Mouse (Mus musculus) left cerebral cortex, postnatal 25 days (tissue): ENCODE results near the gene Spryd7. TPM values are rescaled to one million over a fixed set of nuclear protein-coding genes. Genes with fewer than 3 reads are reported as not detected.
A peak's percentile ranks its signal among the peaks of the same experiment; 100 is the strongest.
"Not testable (repeated sequence)": the region's sequence is repeated elsewhere in the genome, so short reads cannot be mapped to it uniquely, and the experiment has no call there.

ENCODE experiments used
- DNase-seq, 2 experiments: peaks; one replicate each; pipeline ENCODE4 v3.0.0; 2022; ENCODE audit warnings: low spot score in 2 of 2, mixed read lengths in 1 of 2
- intact Hi-C: fragments of 180-260 bp; cut with DNase I; formaldehyde crosslinking; loops from one replicate; pipeline ENCODE4 v1.15.1; 2025
- total RNA-seq, 2 experiments: library from RNA; stranded (reverse); gene quantifications; 2 replicates each; pipeline ENCODE4 v1.2.3; 2021

Gene Spryd7
- total RNA-seq, 2 experiments from 2014 or later = 46.1 to 48.7 TPM

GRCm38 (mm10) chr14:61548614-61549013, 8.1 kb downstream of the Spryd7 start:
- intact Hi-C loops = no loop called here
- DNase-seq = no peak

- intact Hi-C loops, DNase-seq: not testable (repeated sequence)
Measured at GRCm38 (mm10) chr14:61537772-61538171, 18.9 kb downstream of the Spryd7 start.

- no peak for DNase-seq
- intact Hi-C loops = no loop called here
Measured at GRCm38 (mm10) chr14:61536631-61537264, 19.9 kb downstream of the Spryd7 start.

GRCm38 (mm10) chr14:61535811-61536210, 20.9 kb downstream of the Spryd7 start:
- DNase-seq = no peak
- intact Hi-C loops = no loop called here

- intact Hi-C loops = no loop called here
- no peak for DNase-seq
Measured at GRCm38 (mm10) chr14:61530966-61531365, 25.7 kb downstream of the Spryd7 start.

GRCm38 (mm10) chr14:61530396-61530795, 26.3 kb downstream of the Spryd7 start:
- intact Hi-C loops = no loop called here
- no peak for DNase-seq

- DNase-seq = no peak
- intact Hi-C loops = no loop called here
Measured at GRCm38 (mm10) chr14:61529533-61529932, 27.2 kb downstream of the Spryd7 start.

- no peak for DNase-seq
- intact Hi-C loops = no loop called here
Measured at GRCm38 (mm10) chr14:61526006-61526405, 30.7 kb downstream of the Spryd7 start.

- intact Hi-C loops = no loop called here
Measured at GRCm38 (mm10) chr14:61523821-61524220, 32.9 kb downstream of the Spryd7 start.

GRCm38 (mm10) chr14:61518659-61519480, 37.8 kb downstream of the Spryd7 start:
- DNase-seq = peak in 1 of 2 experiments; percentile 3
- intact Hi-C loops = no loop called here

More at GRCm38 (mm10) chr14:61523821-61524220, 32.9 kb downstream of the Spryd7 start:
- no peak for DNase-seq

GRCm38 (mm10) chr14:61516471-61517426, 39.9 kb downstream of the Spryd7 start:
- DNase-seq = no peak
- intact Hi-C loops = no loop called here

GRCm38 (mm10) chr14:61511494-61511893, 45.2 kb downstream of the Spryd7 start:
- intact Hi-C loops = no loop called here
- no peak for DNase-seq

GRCm38 (mm10) chr14:61497716-61498490, 58.8 kb downstream of the Spryd7 start:
- intact Hi-C loops = loop anchor here (2.0 to 5.0 kb wide), 2 partner anchors 151 to 166 kb away; no protein-coding TSS in a partner anchor
- DNase-seq = peak; percentile 72 to 82

- peak; percentile 18 to 19 for DNase-seq
- intact Hi-C loops = no loop called here
Measured at GRCm38 (mm10) chr14:61493511-61494135, 63.1 kb downstream of the Spryd7 start.

Other genes starting within 250 kb of the Spryd7 start
- 1 to 10 TPM in 1 of 2 experiments, under 1 TPM in 1; 0.55 to 1.3 TPM for gene Arl11, start 247.1 kb downstream of the Spryd7 start, total RNA-seq
- 1 to 10 TPM; 3.6 to 4.1 TPM for gene Ebpl, start 196.4 kb downstream of the Spryd7 start, total RNA-seq
- gene Kpna3, start 117.0 kb downstream of the Spryd7 start, total RNA-seq = 10 to 100 TPM; 75.3 to 76.8 TPM
- 10 to 100 TPM; 11.6 to 12.2 TPM for gene Trim13, start 41.4 kb upstream of the Spryd7 start, total RNA-seq
- gene Kcnrg, start 50.6 kb upstream of the Spryd7 start, total RNA-seq = under 1 TPM; 0.55 to 0.83 TPM